17 mouse cellular contexts compared by ENCODE assay signal in genomic region chr5:23857189-23857588, GRCm38 (mm10).
"Had no signal": no experiment of that assay in that cellular context is flagged by ENCODE, and none has a peak within 500 bp of the region (broad histone marks: within the 10 kb centered on the region; RNA-seq: fewer than 3 reads in every experiment).

No protein-coding gene starts in this region.

- H3K4me2 ChIP-seq: neural tube, embryonic 12.5 days; neural tube, embryonic 13.5 days; neural tube, embryonic 15.5 days; stomach, embryonic 15.5 days had no signal

- H3K27ac ChIP-seq: neural tube, embryonic 12.5 days; neural tube, embryonic 13.5 days; neural tube, embryonic 15.5 days; stomach, embryonic 15.5 days; stomach, postnatal 0 days had no signal

- H3K9ac ChIP-seq: neural tube, embryonic 12.5 days; neural tube, embryonic 13.5 days; neural tube, embryonic 15.5 days; stomach, embryonic 15.5 days had no signal

- H3K9me3 ChIP-seq: neural tube, embryonic 12.5 days; neural tube, embryonic 13.5 days; neural tube, embryonic 15.5 days; stomach, embryonic 15.5 days had no signal

- H3K4me1 ChIP-seq: neural tube, embryonic 12.5 days had no signal

- H3K4me3 ChIP-seq: neural tube, embryonic 12.5 days; neural tube, embryonic 13.5 days; neural tube, embryonic 15.5 days; stomach, embryonic 15.5 days had no signal

- H3K27me3 ChIP-seq: neural tube, embryonic 12.5 days; neural tube, embryonic 13.5 days; neural tube, embryonic 15.5 days; stomach, embryonic 15.5 days had no signal

- DNase-seq: retina, postnatal 1 day; right cerebral cortex, adult 18-20 months; right cerebral cortex, postnatal 14 days; right cerebral cortex, postnatal 25 days; right cerebral cortex, postnatal 4 days; spleen, adult 18-20 months; thymus, adult 18-20 months; thymus, adult 2 months; thymus, postnatal 14 days; thymus, postnatal 25 days; thymus, postnatal 36 days; thymus, postnatal 4 days had no signal
